Mouse (Mus musculus) heart, adult 2 months (tissue): Measurements from ENCODE around the gene Syt16. TPM values are rescaled to one million over a fixed set of nuclear protein-coding genes. Genes with fewer than 3 reads are reported as not detected.

Source experiments
- DNase-seq, 2 experiments: peaks; one replicate each; pipeline ENCODE4 v3.0.0; 2021
- H3K27ac ChIP-seq: fragments of 200-600 bp; 2 replicates; pipeline ENCODE4 v1.8.1; 2022
- H3K27me3 ChIP-seq: fragments of 200-500 bp; 2 replicates; pipeline ENCODE4 v1.6.1; 2012; ENCODE audit warnings: mild to moderate bottlenecking, low read length, inconsistent platforms, mixed read lengths; ENCODE audit not compliant: control insufficient read depth, insufficient read depth
- H3K36me3 ChIP-seq: fragments of 200-500 bp; 2 replicates; pipeline ENCODE4 v1.6.1; 2012; ENCODE audit warnings: low read length, inconsistent platforms; ENCODE audit not compliant: control insufficient read depth, insufficient read depth
- H3K4me1 ChIP-seq: fragments of 200-500 bp; 2 replicates; pipeline ENCODE4 v1.6.1; 2011; ENCODE audit warnings: low read length; ENCODE audit not compliant: control insufficient read depth, insufficient read depth
- H3K4me3 ChIP-seq: fragments of 200-600 bp; 2 replicates; pipeline ENCODE4 v1.8.1; 2022
- H3K79me2 ChIP-seq: fragments of 200-500 bp; replicated peaks from 2 replicates; pipeline ENCODE4 v1.6.1; 2012; ENCODE audit warnings: mild to moderate bottlenecking, inconsistent platforms, low read length, moderate library complexity, mixed read lengths; ENCODE audit not compliant: control insufficient read depth, insufficient read depth
- H3K9ac ChIP-seq: fragments of 200-500 bp; 2 replicates; pipeline ENCODE4 v1.6.1; 2012; ENCODE audit warnings: low read depth, mild to moderate bottlenecking, control low read depth, inconsistent platforms, low read length, mixed read lengths
- CTCF ChIP-seq: fragments of 200-600 bp; IDR thresholded peaks from 2 replicates; pipeline ENCODE4 v1.8.1; 2022; ENCODE audit warnings: antibody characterized with exemption, mild to moderate bottlenecking, moderate library complexity
- EP300 ChIP-seq: fragments of 200-500 bp; IDR thresholded peaks from 2 replicates; pipeline ENCODE4 v1.6.1; 2011; ENCODE audit warnings: low read depth, low read length, control low read depth; ENCODE audit not compliant: insufficient read depth
- POLR2A ChIP-seq: fragments of 200-500 bp; IDR thresholded peaks from 2 replicates; pipeline ENCODE4 v1.6.1; 2011; ENCODE audit warnings: mild to moderate bottlenecking, low read depth, low read length, control low read depth; ENCODE audit not compliant: insufficient read depth
- WGBS: fragments of 180-500 bp; shearing (Covaris S2); methylation state at CpG from one replicate; pipeline ENCODE4 v1.1.7; 2018; 5-methylcytosine and 5-hydroxymethylcytosine counted together
- intact Hi-C: fragments of 180-260 bp; cut with DNase I; formaldehyde crosslinking; loops from one replicate; pipeline ENCODE4 v1.15.1; 2025
- polyA plus RNA-seq: library from polyadenylated mRNA; depleted of rRNA; stranded (reverse); fragments of >200 nt; gene quantifications from 2 replicates; pipeline ENCODE4 v1.2.3, GENCODE M21; 2012
- total RNA-seq, 2 experiments: library from RNA; stranded (reverse); gene quantifications; 2 replicates each; pipeline ENCODE4 v1.2.3; 2021

The Syt16 gene
- total and polyA plus RNA-seq, 3 experiments = 0.10 TPM; not detected in 2

- H3K27ac ChIP-seq = no peak overlapping the region
- peaks cover 2% of the 10 kb centered on the region; the same call in 1 of the 2 replicates for H3K27me3 ChIP-seq
- 55% methylated on average over 5 of the region's 5 CpGs for WGBS
- no peak for DNase-seq
- no peaks in the 10 kb centered on the region for H3K79me2 ChIP-seq
- H3K4me1 ChIP-seq = no peaks in the 10 kb centered on the region
- no peak for TF ChIP-seq CTCF
- H3K4me3 ChIP-seq = no peak overlapping the region
- intact Hi-C loops = no loop called here
- H3K36me3 ChIP-seq = no peaks in the 10 kb centered on the region
- no peak overlapping the region for H3K9ac ChIP-seq
Measured at GRCm38 (mm10) chr12:74277265-74277664, 279.8 kb downstream of the Syt16 start.

GRCm38 (mm10) chr12:74281403-74281802 is 283.9 kb downstream of the Syt16 start:
- no peaks in the 10 kb centered on the region for H3K36me3 ChIP-seq
- no peak for TF ChIP-seq CTCF
- no peak for TF ChIP-seq POLR2A
- TF ChIP-seq EP300 = no peak
- no peaks in the 10 kb centered on the region for H3K4me1 ChIP-seq
- WGBS = 45% methylated on average over 4 of the region's 4 CpGs
- H3K27me3 ChIP-seq = peaks cover 9% of the 10 kb centered on the region
- H3K79me2 ChIP-seq = no peaks in the 10 kb centered on the region
- H3K4me3 ChIP-seq = no peak overlapping the region
- intact Hi-C loops = no loop called here
- no peak for DNase-seq
- no peak overlapping the region for H3K27ac ChIP-seq
- no peak overlapping the region for H3K9ac ChIP-seq

GRCm38 (mm10) chr12:74282846-74283245 is 285.4 kb downstream of the Syt16 start:
- Histone ChIP-seq H3K4me3 (no peak overlapping the region), H3K4me1 (no peaks in the 10 kb centered on the region), H3K27me3 (peaks cover 9% of the 10 kb centered on the region), H3K36me3 (no peaks in the 10 kb centered on the region), H3K79me2 (no peaks in the 10 kb centered on the region), H3K27ac (no peak overlapping the region), H3K9ac (no peak overlapping the region)
- intact Hi-C loops = no loop called here
- TF ChIP-seq EP300 (no peak), POLR2A (no peak), CTCF (no peak)
- DNase-seq = no peak
- 74% methylated on average over 1 of the region's 1 CpGs for WGBS

- intact Hi-C loops = no loop called here
- Histone ChIP-seq H3K27ac (no peak overlapping the region), H3K9ac (no peak overlapping the region), H3K4me1 (no peaks in the 10 kb centered on the region), H3K4me3 (no peak overlapping the region; the same call in 1 of the 2 replicates), H3K79me2 (no peaks in the 10 kb centered on the region), H3K36me3 (no peaks in the 10 kb centered on the region), H3K27me3 (peaks cover 9% of the 10 kb centered on the region)
- TF ChIP-seq CTCF (peak; percentile 42), POLR2A (no peak)
- 1% methylated on average over 49 of the region's 49 CpGs for WGBS
- DNase-seq = peak; percentile 30 to 48
Measured at GRCm38 (mm10) chr12:74284020-74284684, 286.7 kb downstream of the Syt16 start.

GRCm38 (mm10) chr12:74284685-74285054 is 287.2 kb downstream of the Syt16 start:
- Histone ChIP-seq H3K36me3 (no peaks in the 10 kb centered on the region), H3K79me2 (no peaks in the 10 kb centered on the region), H3K9ac (no peak overlapping the region), H3K27me3 (peaks cover 9% of the 10 kb centered on the region), H3K27ac (no peak overlapping the region), H3K4me3 (no peak overlapping the region), H3K4me1 (no peaks in the 10 kb centered on the region)
- TF ChIP-seq CTCF = no peak
- no peak for TF ChIP-seq EP300
- TF ChIP-seq POLR2A = no peak
- WGBS = 4% methylated on average over 11 of the region's 11 CpGs
- DNase-seq = no peak
- intact Hi-C loops = loop anchor here (5.0 kb wide), 1 partner anchor 717 kb away; no protein-coding TSS in a partner anchor

- intact Hi-C loops = loop anchor here (5.0 kb wide), 2 partner anchors 279 to 584 kb away; no protein-coding TSS in a partner anchor
- no peak overlapping the region for H3K9ac ChIP-seq
- 80% methylated on average over 4 of the region's 4 CpGs for WGBS
Measured at GRCm38 (mm10) chr12:74290983-74291382, 293.5 kb downstream of the Syt16 start.

More at GRCm38 (mm10) chr12:74290983-74291382, 293.5 kb downstream of the Syt16 start:
- H3K36me3 ChIP-seq = no peaks in the 10 kb centered on the region
- H3K4me3 ChIP-seq = no peak overlapping the region
- no peaks in the 10 kb centered on the region for H3K27me3 ChIP-seq
- H3K4me1 ChIP-seq = no peaks in the 10 kb centered on the region
- H3K27ac ChIP-seq = no peak overlapping the region
- no peak for TF ChIP-seq EP300
- TF ChIP-seq CTCF = no peak
- TF ChIP-seq POLR2A = no peak
- no peak for DNase-seq
- no peaks in the 10 kb centered on the region for H3K79me2 ChIP-seq
